Mouse (Mus musculus) cerebellum, adult 9-11 months (tissue): ENCODE measurements at regions not wholly inside any gene's neighbourhood (a gene's known extent, or its start where the extent isn't known, plus 50 kb on each side); places are given as distances from the start of the nearest gene placed in this dataset.

Experiments used
- DNase-seq: peaks from one replicate; pipeline ENCODE4 v3.0.0; 2022

GRCm38 (mm10) chr2:106256012-106256411 lies 252.7 kb upstream of the Dnajc24 start:
- DNase-seq: no peak

- no peak for DNase-seq
Observed at GRCm38 (mm10) chr2:106234358-106234757, 231.0 kb upstream of the Dnajc24 start.

DNA sequence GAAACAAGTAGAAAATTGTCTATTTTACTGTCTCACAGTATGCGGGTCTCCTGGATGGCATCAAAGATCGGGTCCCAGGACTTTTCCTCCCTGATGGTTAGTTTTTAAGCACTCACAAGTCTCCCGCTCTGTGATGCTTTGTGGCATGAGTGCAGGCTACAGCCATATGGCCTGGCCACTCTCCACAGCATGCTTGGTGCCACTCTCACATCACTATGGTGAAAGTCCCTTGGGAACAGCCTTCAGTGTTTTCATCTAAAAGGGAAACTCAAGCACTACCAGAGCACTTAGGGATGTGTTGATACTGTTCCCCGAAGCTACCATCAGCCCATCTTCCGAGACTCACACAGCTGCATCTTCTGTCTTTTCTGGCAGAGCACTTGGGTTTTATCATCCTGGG lies 227.8 kb upstream of the Dnajc24 start:
- no peak for DNase-seq

DNA sequence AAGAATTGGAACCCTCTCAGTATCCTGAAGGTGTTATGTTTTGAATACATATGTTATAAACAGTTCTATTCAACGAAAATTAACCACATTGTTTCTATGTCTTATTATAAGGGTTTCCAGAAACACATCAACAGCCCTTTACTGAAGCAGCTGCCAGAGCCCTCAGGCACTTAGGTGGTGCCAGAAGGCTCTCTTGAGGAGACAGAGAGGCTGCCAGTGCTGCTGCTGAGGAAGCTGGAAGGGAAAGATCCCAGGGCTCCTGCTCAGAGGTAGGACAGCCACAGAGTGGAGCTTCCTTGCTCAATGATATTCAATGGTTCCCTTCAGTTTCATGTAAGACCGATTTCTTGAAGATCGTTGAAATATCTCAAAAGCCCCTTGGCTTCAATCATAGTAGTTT lies 226.7 kb upstream of the Dnajc24 start:
- DNase-seq: no peak

GRCm38 (mm10) chr2:106228249-106228648 lies 224.9 kb upstream of the Dnajc24 start:
- no peak for DNase-seq

GRCm38 (mm10) chr2:106216169-106216568 lies 212.8 kb upstream of the Dnajc24 start:
- DNase-seq: no peak

DNA sequence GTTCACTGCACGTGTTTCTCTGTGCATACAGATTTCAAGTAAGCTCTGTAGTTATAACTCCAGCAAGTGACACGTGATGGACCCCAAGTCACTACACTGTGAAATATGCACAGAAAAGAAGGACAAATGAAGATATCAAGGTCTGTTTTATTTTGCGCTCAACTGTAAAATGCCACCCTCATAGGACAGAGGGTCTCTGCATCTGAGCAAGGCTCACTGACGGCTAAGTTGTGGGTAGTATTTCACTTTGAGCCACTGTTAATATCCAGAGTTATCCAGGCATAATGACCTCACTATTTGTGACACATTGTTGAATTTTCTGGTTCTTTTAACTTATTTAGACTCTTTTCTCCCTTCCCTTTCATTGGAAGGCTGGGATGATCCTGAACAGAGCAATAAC lies 210.4 kb upstream of the Dnajc24 start:
- DNase-seq: no peak

- DNase-seq: no peak
Observed at GRCm38 (mm10) chr2:106210773-106211172, 207.4 kb upstream of the Dnajc24 start.

DNA sequence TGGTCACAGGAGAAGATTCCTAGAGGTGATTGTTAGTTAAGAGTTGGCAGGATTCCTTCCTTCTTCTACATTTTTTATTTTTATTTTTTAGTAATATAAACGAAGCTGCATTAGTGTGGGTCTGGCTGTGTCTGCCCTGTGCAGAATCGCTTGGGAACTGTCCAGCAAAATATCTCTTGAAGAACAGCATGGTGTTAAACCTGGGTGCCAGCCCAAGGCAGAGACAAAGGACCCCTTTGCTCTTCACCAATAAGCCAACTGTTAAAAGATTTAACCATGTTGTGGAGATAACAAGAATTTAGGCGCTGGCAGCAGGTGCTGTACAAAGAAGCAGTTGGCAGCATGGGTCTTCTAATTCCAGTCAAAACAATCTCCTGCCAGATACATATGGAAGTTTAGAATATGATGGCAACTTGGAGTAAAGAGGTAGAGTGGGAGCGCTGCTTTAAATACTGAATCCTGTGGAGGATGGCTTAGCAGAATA lies 205.5 kb upstream of the Dnajc24 start:
- no peak for DNase-seq

- DNase-seq: no peak
Observed at GRCm38 (mm10) chr2:106200130-106200529, 196.8 kb upstream of the Dnajc24 start.

- peak; percentile 93 for DNase-seq
Observed at GRCm38 (mm10) chr2:106195170-106195569, 191.8 kb upstream of the Dnajc24 start.

DNA sequence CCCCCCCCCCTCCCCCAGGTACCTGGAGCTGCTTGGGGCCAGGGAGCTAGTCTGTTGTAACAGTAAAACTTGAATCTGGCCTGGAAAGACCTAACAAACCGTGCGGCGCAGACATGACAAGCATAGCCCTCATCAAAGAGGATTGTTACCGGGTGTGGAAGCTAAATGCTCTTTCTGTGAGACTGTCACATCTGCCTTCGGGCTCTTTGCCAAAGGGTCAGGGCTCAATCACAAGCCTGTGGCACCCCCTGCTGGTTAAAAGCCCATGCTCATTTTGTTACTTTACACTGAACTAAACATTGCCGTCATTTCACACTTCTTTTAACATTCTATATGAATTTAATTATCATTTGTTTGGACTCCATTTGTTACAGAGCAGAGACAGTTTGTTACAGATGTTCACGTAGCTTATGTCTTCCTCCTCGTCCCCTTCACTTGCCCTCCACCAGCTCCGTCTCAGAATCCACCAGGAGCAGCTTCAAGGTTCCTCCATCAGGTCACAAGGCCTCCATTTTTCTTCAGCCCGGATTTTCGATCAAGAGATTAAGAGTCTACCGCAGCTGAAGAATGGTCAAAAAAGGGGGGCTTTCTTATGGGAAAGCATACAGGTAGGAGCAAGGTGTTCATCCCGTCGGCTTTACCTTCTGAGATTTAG lies 191.1 kb upstream of the Dnajc24 start:
- peak; percentile 81 for DNase-seq

GRCm38 (mm10) chr2:106193889-106194347 lies 190.6 kb upstream of the Dnajc24 start:
- peak; percentile 32 for DNase-seq

DNA sequence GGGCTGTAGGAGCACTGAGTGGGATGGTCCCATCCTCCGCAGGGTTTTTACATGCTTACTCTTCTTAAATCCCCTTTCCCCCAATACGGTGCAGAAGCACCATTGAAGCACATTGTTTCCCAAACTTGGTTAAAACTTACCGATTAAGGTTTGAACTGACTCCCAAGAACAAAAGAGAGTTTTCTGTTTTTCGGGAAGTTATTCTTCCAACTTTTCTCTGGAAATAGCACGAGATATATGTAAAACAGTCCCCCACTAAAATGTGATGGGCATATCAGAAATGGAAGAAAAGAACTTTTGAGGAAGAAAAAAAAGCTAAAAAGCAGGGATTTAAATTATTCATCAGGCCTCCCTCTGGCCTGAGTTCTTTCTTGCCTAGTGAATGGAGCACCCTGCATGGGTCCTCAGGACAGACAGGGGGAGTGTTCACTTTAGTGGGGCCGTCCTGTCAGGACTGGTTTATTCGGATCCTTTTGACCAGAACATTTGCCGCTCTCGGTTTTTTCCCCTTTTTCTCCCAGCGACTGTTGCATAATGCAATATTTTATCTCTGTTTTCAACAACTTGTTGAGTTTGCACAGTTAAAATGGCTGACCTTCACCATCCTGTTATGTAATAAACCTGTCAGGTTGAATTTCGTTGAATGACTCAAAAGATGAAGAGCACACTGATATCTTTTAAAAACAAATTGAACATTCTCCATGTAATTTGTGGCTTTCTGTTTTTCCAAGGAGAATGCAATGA lies 187.4 kb upstream of the Dnajc24 start:
- DNase-seq: no peak

DNA sequence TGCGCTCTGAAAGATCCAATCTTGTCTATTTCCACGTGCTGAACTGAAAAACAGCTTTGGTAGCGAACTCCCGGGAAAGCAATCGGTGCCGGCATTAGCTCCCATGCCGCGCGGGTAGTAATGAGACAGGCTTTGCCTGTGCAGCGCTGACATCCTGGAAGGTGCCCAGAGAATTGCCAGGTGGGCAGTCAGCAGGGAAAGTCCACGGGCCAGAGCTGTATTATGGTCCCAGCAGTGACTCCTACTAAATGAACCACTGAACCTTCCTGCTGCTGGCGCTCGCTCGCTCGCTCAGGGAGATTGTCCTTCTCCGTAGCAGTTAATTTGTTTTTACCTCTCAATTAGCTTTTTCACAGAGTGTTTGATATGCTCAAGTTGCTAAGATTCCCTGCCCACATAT lies 180.3 kb upstream of the Dnajc24 start:
- DNase-seq: peak; percentile 88

DNA sequence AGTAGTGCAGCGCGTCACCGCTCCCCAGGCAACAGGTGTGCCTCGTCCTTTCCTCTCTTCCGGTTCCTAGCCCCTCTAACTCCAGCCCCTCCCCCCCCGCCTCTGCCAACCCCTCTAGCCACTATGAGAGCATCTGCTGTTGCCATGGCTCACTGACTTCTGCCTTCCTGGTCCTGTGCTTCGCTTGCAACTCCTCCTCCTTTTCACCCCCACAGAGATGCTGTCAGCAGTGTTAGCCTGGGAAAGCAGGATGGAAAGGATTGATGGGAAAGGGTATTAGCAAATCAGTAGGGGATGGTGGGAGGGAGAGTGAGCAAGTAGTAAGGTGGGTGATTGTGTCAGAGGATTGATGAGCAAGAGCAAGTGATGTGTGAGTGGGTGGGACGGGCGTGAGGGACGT lies 178.7 kb upstream of the Dnajc24 start:
- no peak for DNase-seq

GRCm38 (mm10) chr2:106162681-106163080 lies 159.3 kb upstream of the Dnajc24 start:
- no peak for DNase-seq

GRCm38 (mm10) chr2:106161877-106162276 lies 158.5 kb upstream of the Dnajc24 start:
- DNase-seq: no peak

- DNase-seq: no peak
Observed at GRCm38 (mm10) chr2:106149701-106150100, 146.4 kb upstream of the Dnajc24 start.

DNA sequence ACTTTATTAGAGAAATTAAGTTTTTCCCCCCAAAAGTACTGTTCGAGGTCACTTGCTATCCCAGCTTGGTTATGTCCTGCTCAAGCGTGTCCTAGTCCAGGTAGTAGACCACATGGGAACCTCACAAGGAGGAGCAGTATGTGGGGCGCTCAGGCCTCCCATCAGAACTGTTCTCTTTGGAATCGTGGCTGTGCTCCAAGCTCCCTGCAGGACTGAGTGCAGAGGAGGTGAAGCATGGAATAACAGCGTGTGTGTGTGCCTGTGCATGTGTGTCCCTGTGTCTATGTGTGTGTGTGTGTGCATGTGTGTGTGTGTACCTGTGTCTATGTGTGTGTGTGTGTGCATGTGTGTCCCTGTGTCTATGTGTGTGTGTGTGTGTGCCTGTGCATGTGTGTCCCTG lies 137.6 kb upstream of the Dnajc24 start:
- no peak for DNase-seq

GRCm38 (mm10) chr2:106101002-106101401 lies 97.7 kb upstream of the Dnajc24 start:
- DNase-seq: no peak

GRCm38 (mm10) chr2:106086121-106086520 lies 82.8 kb upstream of the Dnajc24 start:
- no peak for DNase-seq

- DNase-seq: peak; percentile 4
Observed at GRCm38 (mm10) chr2:106083801-106084800, 80.8 kb upstream of the Dnajc24 start.
